Mouse (Mus musculus) liver, postnatal 0 days (tissue): ENCODE data around the gene Osbpl3.

Experiments
- CTCF ChIP-seq: sonication (generic); IDR thresholded peaks from 2 replicates; pipeline ENCODE4 v1.5.1; 2016; ENCODE audit warnings: antibody characterized with exemption, low read depth
- EP300 ChIP-seq: IDR thresholded peaks from 2 replicates; pipeline ENCODE4 v1.6.1; 2016; ENCODE audit warnings: antibody characterized with exemption, low read depth, mild to moderate bottlenecking

DNA sequence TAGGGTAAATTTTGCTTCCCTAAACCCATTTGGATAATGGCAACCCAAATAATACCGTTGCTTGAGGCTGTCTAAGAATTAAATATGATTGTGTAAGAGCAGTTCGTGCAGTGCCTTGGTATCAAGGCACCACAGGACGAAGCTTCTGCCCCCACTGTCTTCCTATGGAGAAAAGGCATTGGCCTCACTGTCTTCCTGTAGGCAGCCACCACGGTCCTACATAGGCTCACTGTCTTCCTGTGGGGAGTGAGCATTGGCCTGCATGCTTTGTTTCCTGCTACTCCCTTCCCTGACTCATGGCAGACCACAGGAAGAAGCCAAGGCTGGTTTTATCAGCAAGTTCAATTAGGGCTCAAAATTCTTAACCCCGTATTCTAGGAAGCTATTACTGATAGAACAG lies 3.3 kb upstream of the Osbpl3 start:
- TF ChIP-seq EP300 (no peak), CTCF (no peak)
